Mouse (Mus musculus) stomach, postnatal 0 days (tissue): Measurements from ENCODE around the gene Fam189b. TPM values are rescaled to one million over a fixed set of nuclear protein-coding genes. Genes with fewer than 3 reads are reported as not detected.

Experiments used
- ATAC-seq: fragments of 200-750 bp; cut with Nextera tagmentation; 2 replicates; pipeline ENCODE4 v1.8.0; 2017; ENCODE audit not compliant: low FRiP score, low TSS enrichment
- DNase-seq: peaks from one replicate; pipeline ENCODE4 v3.0.0-alpha.2; 2016; ENCODE audit warnings: low spot score
- H3K27ac ChIP-seq: fragments of 300-500 bp; sonication (generic); replicated peaks from 2 replicates; pipeline ENCODE4 v1.5.1; 2014; ENCODE audit warnings: mild to moderate bottlenecking, control low read depth
- H3K27me3 ChIP-seq: fragments of 300-500 bp; sonication (generic); 2 replicates; pipeline ENCODE4 v1.6.1; 2014; ENCODE audit warnings: low read length; ENCODE audit not compliant: control insufficient read depth, insufficient read depth
- H3K36me3 ChIP-seq: fragments of 300-500 bp; sonication (generic); 2 replicates; pipeline ENCODE4 v1.6.1; 2014; ENCODE audit warnings: low read length, mixed read lengths; ENCODE audit not compliant: control insufficient read depth, insufficient read depth
- H3K4me1 ChIP-seq: fragments of 300-500 bp; sonication (generic); replicated peaks from 2 replicates; pipeline ENCODE4 v1.6.1; 2014; ENCODE audit warnings: antibody characterized with exemption; ENCODE audit not compliant: control insufficient read depth, insufficient read depth
- H3K4me2 ChIP-seq: fragments of 300-500 bp; sonication (generic); replicated peaks from 2 replicates; pipeline ENCODE4 v1.6.1; 2014; ENCODE audit warnings: low read depth, mild to moderate bottlenecking, control low read depth, moderate library complexity
- H3K4me3 ChIP-seq: fragments of 300-500 bp; sonication (generic); 2 replicates; pipeline ENCODE4 v1.5.1; 2014; ENCODE audit warnings: low read depth, low read length, control low read depth
- H3K9ac ChIP-seq: fragments of 300-500 bp; sonication (generic); 2 replicates; pipeline ENCODE4 v1.6.1; 2014; ENCODE audit warnings: mild to moderate bottlenecking, low read length, control low read depth, mixed read lengths
- H3K9me3 ChIP-seq: fragments of 300-500 bp; sonication (generic); 2 replicates; pipeline ENCODE4 v1.6.1; 2016; ENCODE audit warnings: low read length; ENCODE audit not compliant: control insufficient read depth
- CTCF ChIP-seq: IDR thresholded peaks from 2 replicates; pipeline ENCODE4 v1.5.1; 2016; ENCODE audit warnings: antibody characterized with exemption, low read depth, mild to moderate bottlenecking, moderate library complexity
- EP300 ChIP-seq: optimal IDR thresholded peaks from 2 replicates; pipeline ENCODE3; 2016; ENCODE audit warnings: antibody characterized with exemption
- WGBS: fragments of 180-500 bp; shearing (Covaris S2); extraction: QIAGEN DNeasy Blood & Tissue Kit; methylation state at CpG from one replicate; pipeline ENCODE4 v1.1.7; 2014; 5-methylcytosine and 5-hydroxymethylcytosine counted together
- polyA plus RNA-seq: library from polyadenylated mRNA; unstranded; fragments of >200 nt; fragmentation: Nextera tagmentation; extraction: Ambion mirVana; gene quantifications from 2 replicates; pipeline ENCODE4 v1.2.1, GENCODE M21; 2015

Gene Fam189b
- polyA plus RNA-seq, 1 experiment from 2014 or later, result 7.5 TPM

- H3K4me3 ChIP-seq, result peak within 1 kb of the TSS; percentile 38
- H3K4me1 ChIP-seq, result peaks cover 3% of the 10 kb centered on the region; the same call in 1 of the 2 replicates
- 10% methylated on average over 20 of the region's 21 CpGs for WGBS
- peak within 1 kb of the TSS; percentile 77 for H3K27ac ChIP-seq
- ATAC-seq (no peak), DNase-seq (no peak)
- no peaks in the 10 kb centered on the region for H3K9me3 ChIP-seq
- TF ChIP-seq CTCF (no peak), EP300 (no peak)
- peaks cover 4% of the 10 kb centered on the region; the same call in 1 of the 2 replicates for H3K36me3 ChIP-seq
- H3K4me2 ChIP-seq, result peak within 1 kb of the TSS; percentile 61
- H3K9ac ChIP-seq, result peak within 1 kb of the TSS; percentile 41; the same call in 1 of the 2 replicates
- H3K27me3 ChIP-seq, result no peaks in the 10 kb centered on the region
Measured at GRCm38 (mm10) chr3:89226900-89227299, 44.0 kb downstream of the Fam189b start, which contains the start of gene Mtx1. Gene Mtx1 (minus strand): TSS chr3:89227088.

GRCm38 (mm10) chr3:89227307-89228179 is 44.6 kb downstream of the Fam189b start:
- Histone ChIP-seq H3K27ac (peak overlapping the region; percentile 77), H3K9me3 (no peaks in the 10 kb centered on the region), H3K9ac (peak overlapping the region; percentile 41; the same call in 1 of the 2 replicates), H3K4me1 (peaks cover 3% of the 10 kb centered on the region; the same call in 1 of the 2 replicates), H3K4me3 (peak overlapping the region; percentile 38), H3K36me3 (peaks cover 4% of the 10 kb centered on the region; the same call in 1 of the 2 replicates), H3K4me2 (peak overlapping the region; percentile 61), H3K27me3 (no peaks in the 10 kb centered on the region)
- ATAC-seq (peak; percentile 75), DNase-seq (peak; percentile 91)
- 3% methylated on average over 41 of the region's 41 CpGs for WGBS
- no peak for TF ChIP-seq CTCF
- TF ChIP-seq EP300, result no peak

GRCm38 (mm10) chr3:89228180-89228549 is 45.2 kb downstream of the Fam189b start:
- Histone ChIP-seq H3K4me1 (peaks cover 3% of the 10 kb centered on the region; the same call in 1 of the 2 replicates), H3K36me3 (peaks cover 4% of the 10 kb centered on the region; the same call in 1 of the 2 replicates), H3K4me3 (peak overlapping the region; percentile 38), H3K9ac (peak overlapping the region; percentile 55), H3K27me3 (no peaks in the 10 kb centered on the region), H3K4me2 (peak overlapping the region; percentile 61), H3K27ac (peak overlapping the region; percentile 77), H3K9me3 (no peaks in the 10 kb centered on the region)
- peak; percentile 93 for DNase-seq
- WGBS, result under 1% methylated on average over 17 of the region's 20 CpGs
- peak; percentile 61 for ATAC-seq
- TF ChIP-seq EP300 (no peak), CTCF (peak; percentile 98)

- 31% methylated on average over 10 of the region's 10 CpGs for WGBS
- ATAC-seq (peak; percentile 58), DNase-seq (peak; percentile 89)
- H3K27ac ChIP-seq, result peak within 1 kb of the TSS; percentile 77
- no peaks in the 10 kb centered on the region for H3K9me3 ChIP-seq
- H3K36me3 ChIP-seq, result peaks cover 4% of the 10 kb centered on the region; the same call in 1 of the 2 replicates
- peak within 1 kb of the TSS; percentile 61 for H3K4me2 ChIP-seq
- H3K4me3 ChIP-seq, result peak within 1 kb of the TSS; percentile 38
- H3K4me1 ChIP-seq, result peaks cover 3% of the 10 kb centered on the region; the same call in 1 of the 2 replicates
- no peaks in the 10 kb centered on the region for H3K27me3 ChIP-seq
- H3K9ac ChIP-seq, result peak within 1 kb of the TSS; percentile 55
- no peak for TF ChIP-seq CTCF
- no peak for TF ChIP-seq EP300
Measured at GRCm38 (mm10) chr3:89228836-89229235, 45.9 kb downstream of the Fam189b start, which contains the start of gene Muc1. Gene Muc1 (plus strand): TSS chr3:89229057.

GRCm38 (mm10) chr3:89229276-89229675 is 46.3 kb downstream of the Fam189b start:
- Histone ChIP-seq H3K4me2 (peak overlapping the region; percentile 61), H3K36me3 (peaks cover 4% of the 10 kb centered on the region; the same call in 1 of the 2 replicates), H3K9ac (peak overlapping the region; percentile 55; the same call in 1 of the 2 replicates), H3K27me3 (no peaks in the 10 kb centered on the region), H3K27ac (peak overlapping the region; percentile 77), H3K9me3 (no peaks in the 10 kb centered on the region), H3K4me1 (peaks cover 3% of the 10 kb centered on the region; the same call in 1 of the 2 replicates), H3K4me3 (peak overlapping the region; percentile 38)
- 46% methylated on average over 4 of the region's 4 CpGs for WGBS
- peak; percentile 73 for DNase-seq
- peak; percentile 24; the same call in 1 of the 2 replicates for ATAC-seq
- TF ChIP-seq EP300 (no peak), CTCF (no peak)
